Mouse (Mus musculus): ENCODE measurements around the gene Dmrtc1b. TPM values are rescaled to one million over a fixed set of nuclear protein-coding genes. Genes with fewer than 3 reads are reported as not detected.
"Not testable (repeated sequence)": the region's sequence is repeated elsewhere in the genome, so short reads cannot be mapped to it uniquely, and the experiment has no call there.

The Dmrtc1b gene
- not detected in 2 replicates for polyA plus RNA-seq (2015; fragmentation: Nextera tagmentation; extraction: Ambion mirVana)

DNA sequence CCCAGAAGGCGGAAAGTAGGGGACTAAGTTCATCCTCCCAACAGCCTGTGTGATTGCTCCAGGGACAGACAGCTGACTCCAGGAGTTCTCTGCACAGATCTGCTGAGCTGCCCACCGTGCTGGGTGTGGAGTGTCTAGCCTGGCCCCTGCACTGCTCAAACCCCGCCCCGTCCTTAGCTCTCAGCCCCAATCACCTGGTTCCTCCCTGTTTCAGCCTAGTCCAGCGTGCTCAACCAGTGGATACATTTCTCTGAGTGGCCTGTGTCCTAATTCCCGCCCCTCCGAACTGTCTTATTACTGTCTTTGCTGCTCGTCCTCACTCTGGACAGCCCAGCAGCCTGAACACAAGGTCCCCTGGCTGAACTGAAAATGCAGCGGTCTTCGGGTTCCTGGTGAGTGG lies at the start of gene Dmrtc1b, which contains the start of gene Gm9112:
Dmrtc1b (plus strand) TSS at position 331 of the 400 bp plus-strand sequence.
Gm9112 (minus strand) TSS at position 101 of the 400 bp plus-strand sequence.
- H3K27me3 ChIP-seq (replicated peaks; ENCODE audit: control insufficient read depth, insufficient read depth, low read length); H3K9ac ChIP-seq (ENCODE audit: low read depth, low read length); H3K4me2 ChIP-seq (ENCODE audit: low read depth, low read length); H3K9me3 ChIP-seq (ENCODE audit: control insufficient read depth, low read length); H3K4me1 ChIP-seq (ENCODE audit: control insufficient read depth, insufficient read depth, low read length); H3K36me3 ChIP-seq (ENCODE audit: control insufficient read depth, insufficient read depth, low read length); ATAC-seq; H3K4me3 ChIP-seq (ENCODE audit: low read length); H3K27ac ChIP-seq (ENCODE audit: low read length): not testable (repeated sequence)
- WGBS, result 70% methylated on average over 7 of the region's 10 CpGs

DNA sequence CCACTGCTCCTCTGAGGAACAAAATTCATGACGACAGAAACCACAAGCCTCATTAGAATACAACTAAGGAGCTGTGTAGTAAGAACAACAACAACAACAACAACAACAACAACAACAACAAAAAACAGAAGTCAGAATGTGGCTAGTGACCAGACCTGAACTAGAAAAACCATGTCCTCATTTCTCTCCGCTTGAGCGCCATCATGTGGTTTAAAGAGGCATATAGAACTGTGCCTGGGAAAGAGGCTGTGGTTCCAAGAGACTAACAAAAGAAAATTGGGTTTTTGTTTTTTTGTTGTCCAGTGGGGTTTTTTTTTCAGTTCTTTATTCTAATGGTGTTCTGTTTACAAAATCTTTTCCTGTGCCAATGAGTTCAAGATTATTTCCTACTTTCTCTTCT lies 47.0 kb upstream of the Dmrtc1b start:
- Histone ChIP-seq H3K9ac (ENCODE audit: low read depth, low read length) (no peak overlapping the region), H3K9me3 (ENCODE audit: control insufficient read depth, low read length) (no peaks in the 10 kb centered on the region), H3K4me3 (ENCODE audit: low read length) (no peak overlapping the region), H3K27me3 (replicated peaks; ENCODE audit: control insufficient read depth, insufficient read depth, low read length) (no peaks in the 10 kb centered on the region; the same call in 1 of the 2 replicates), H3K36me3 (ENCODE audit: control insufficient read depth, insufficient read depth, low read length) (no peaks in the 10 kb centered on the region), H3K27ac (ENCODE audit: low read length) (no peak overlapping the region), H3K4me1 (ENCODE audit: control insufficient read depth, insufficient read depth, low read length) (no peaks in the 10 kb centered on the region), H3K4me2 (ENCODE audit: low read depth, low read length) (no peak overlapping the region)
- no peak for ATAC-seq
- 16% methylated on average over 3 of the region's 3 CpGs for WGBS

DNA sequence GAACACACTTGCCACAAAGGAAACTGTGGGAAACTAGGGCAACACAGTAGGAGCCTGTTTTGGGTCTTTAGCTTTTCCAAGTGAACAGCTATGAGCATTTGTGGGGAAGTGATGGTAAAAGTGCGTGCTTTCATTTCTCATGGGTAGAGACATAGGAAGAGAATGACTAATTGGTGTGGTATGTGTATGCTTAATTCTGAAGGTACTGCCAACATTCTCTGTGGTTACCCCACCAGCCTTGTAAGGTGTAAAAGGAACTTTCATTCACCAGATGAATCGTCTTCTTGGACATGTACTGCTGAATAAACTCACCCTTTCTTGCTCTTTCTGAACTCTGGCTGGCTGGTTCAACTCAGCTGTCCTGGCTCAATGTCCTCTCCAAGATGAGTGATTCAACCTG lies 41.0 kb upstream of the Dmrtc1b start:
- H3K9me3 ChIP-seq (ENCODE audit: control insufficient read depth, low read length), result no peaks in the 10 kb centered on the region
- H3K9ac ChIP-seq (ENCODE audit: low read depth, low read length), result no peak overlapping the region
- H3K4me1 ChIP-seq (ENCODE audit: control insufficient read depth, insufficient read depth, low read length), result no peaks in the 10 kb centered on the region
- 72% methylated on average over 2 of the region's 2 CpGs for WGBS
- no peaks in the 10 kb centered on the region for H3K27me3 ChIP-seq (replicated peaks; ENCODE audit: control insufficient read depth, insufficient read depth, low read length)
- no peaks in the 10 kb centered on the region for H3K36me3 ChIP-seq (ENCODE audit: control insufficient read depth, insufficient read depth, low read length)
- no peak overlapping the region for H3K4me3 ChIP-seq (ENCODE audit: low read length)
- no peak for ATAC-seq
- H3K27ac ChIP-seq (ENCODE audit: low read length), result no peak overlapping the region
- H3K4me2 ChIP-seq (ENCODE audit: low read depth, low read length), result no peak overlapping the region

DNA sequence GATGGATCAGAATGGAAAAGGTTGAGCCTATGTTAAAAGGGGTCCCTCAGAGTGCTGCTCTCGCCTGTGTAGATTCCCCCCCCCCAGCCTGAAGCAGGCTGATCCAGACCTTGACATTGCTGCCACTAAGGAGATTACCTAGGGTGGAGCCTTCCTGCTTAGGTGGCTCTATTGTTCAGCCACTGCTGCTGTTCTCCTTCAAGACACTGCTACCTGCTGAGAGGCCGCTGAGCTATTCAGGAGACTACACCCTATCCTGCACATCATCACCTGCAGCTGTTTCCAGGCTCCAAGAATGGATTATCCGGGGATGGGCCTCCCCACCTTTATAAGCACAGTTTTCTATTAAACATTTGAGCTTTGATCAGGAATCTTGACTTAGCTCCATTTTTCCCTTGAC lies 23.0 kb upstream of the Dmrtc1b start:
- H3K27me3 ChIP-seq (replicated peaks; ENCODE audit: control insufficient read depth, insufficient read depth, low read length); H3K4me2 ChIP-seq (ENCODE audit: low read depth, low read length); H3K9me3 ChIP-seq (ENCODE audit: control insufficient read depth, low read length); H3K4me3 ChIP-seq (ENCODE audit: low read length); H3K27ac ChIP-seq (ENCODE audit: low read length); ATAC-seq; H3K4me1 ChIP-seq (ENCODE audit: control insufficient read depth, insufficient read depth, low read length); H3K36me3 ChIP-seq (ENCODE audit: control insufficient read depth, insufficient read depth, low read length); H3K9ac ChIP-seq (ENCODE audit: low read depth, low read length): not testable (repeated sequence)
- 60% methylated on average over 3 of the region's 3 CpGs for WGBS

DNA sequence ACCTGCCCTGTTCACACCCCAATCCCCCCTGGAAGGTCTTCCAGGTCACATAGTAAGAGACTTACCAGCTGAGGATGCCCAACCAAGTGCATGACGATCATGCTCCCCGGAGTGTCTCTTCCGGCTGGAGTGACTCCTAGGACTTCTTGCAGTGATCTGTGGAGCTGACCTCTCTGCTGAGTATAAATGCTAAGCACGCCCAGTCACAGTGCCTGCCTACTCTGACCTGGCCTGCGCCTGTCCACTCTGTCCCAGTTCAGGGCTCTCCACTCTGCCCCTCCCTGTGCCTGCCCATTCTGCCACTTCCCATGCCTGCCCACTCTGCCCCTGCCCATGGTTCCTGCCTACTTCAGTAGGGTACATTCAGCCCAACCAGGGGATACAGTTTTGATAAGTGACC lies 20.8 kb upstream of the Dmrtc1b start, which contains the start of gene Gm3880:
Gm3880 (minus strand) TSS at position 101 of the 400 bp plus-strand sequence.
- H3K36me3 ChIP-seq (ENCODE audit: control insufficient read depth, insufficient read depth, low read length); H3K4me3 ChIP-seq (ENCODE audit: low read length); H3K27ac ChIP-seq (ENCODE audit: low read length); H3K4me1 ChIP-seq (ENCODE audit: control insufficient read depth, insufficient read depth, low read length); H3K9me3 ChIP-seq (ENCODE audit: control insufficient read depth, low read length); ATAC-seq; H3K27me3 ChIP-seq (replicated peaks; ENCODE audit: control insufficient read depth, insufficient read depth, low read length); H3K4me2 ChIP-seq (ENCODE audit: low read depth, low read length); H3K9ac ChIP-seq (ENCODE audit: low read depth, low read length): not testable (repeated sequence)
- WGBS, result 87% methylated on average over 5 of the region's 5 CpGs

DNA sequence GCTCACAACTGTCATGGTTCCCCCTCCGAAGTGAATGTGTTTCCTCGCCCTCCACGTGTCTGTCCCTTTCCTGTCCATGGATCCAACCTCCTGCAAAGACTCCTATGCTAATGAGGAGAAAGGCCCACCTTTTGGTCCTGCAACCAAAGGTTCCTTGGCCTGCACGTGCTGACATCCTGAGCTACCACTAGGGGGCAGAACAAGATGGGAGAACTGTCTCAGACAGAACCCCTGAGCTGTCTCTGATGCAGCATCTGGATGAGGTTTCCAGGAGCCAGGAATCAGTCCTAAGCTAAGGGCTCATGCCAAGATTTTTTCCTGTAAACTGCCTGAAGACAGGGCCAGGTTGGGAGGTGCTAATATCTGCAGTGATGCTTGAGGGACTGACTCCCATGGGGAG lies 18.4 kb upstream of the Dmrtc1b start:
- not testable (repeated sequence) for H3K4me3 ChIP-seq (ENCODE audit: low read length); H3K9ac ChIP-seq (ENCODE audit: low read depth, low read length); ATAC-seq; H3K4me2 ChIP-seq (ENCODE audit: low read depth, low read length); H3K27me3 ChIP-seq (replicated peaks; ENCODE audit: control insufficient read depth, insufficient read depth, low read length); H3K36me3 ChIP-seq (ENCODE audit: control insufficient read depth, insufficient read depth, low read length); H3K9me3 ChIP-seq (ENCODE audit: control insufficient read depth, low read length); H3K27ac ChIP-seq (ENCODE audit: low read length); H3K4me1 ChIP-seq (ENCODE audit: control insufficient read depth, insufficient read depth, low read length)
- 22% methylated on average over 4 of the region's 4 CpGs for WGBS

DNA sequence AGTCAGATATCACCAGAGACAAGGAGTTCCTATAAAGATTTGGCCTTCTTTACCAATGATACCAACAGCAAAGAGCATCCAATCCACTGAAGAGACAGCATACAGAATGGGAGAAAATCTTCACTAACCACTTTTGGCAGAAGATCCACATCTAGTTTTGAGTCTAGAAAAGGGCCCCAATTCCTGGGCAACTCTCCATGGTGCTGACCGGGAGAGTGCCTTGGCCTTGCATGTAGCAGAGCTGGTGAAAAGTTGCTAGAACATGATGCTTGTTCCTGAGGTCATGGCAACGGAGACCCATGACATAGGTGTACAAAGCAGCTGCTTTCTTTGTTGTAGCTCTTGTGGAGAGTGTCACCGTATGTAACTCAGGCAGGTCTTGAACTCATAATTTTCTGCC lies 7.0 kb upstream of the Dmrtc1b start:
- not testable (repeated sequence) for H3K9me3 ChIP-seq (ENCODE audit: control insufficient read depth, low read length); H3K27ac ChIP-seq (ENCODE audit: low read length); H3K27me3 ChIP-seq (replicated peaks; ENCODE audit: control insufficient read depth, insufficient read depth, low read length); H3K4me2 ChIP-seq (ENCODE audit: low read depth, low read length); H3K4me1 ChIP-seq (ENCODE audit: control insufficient read depth, insufficient read depth, low read length); H3K36me3 ChIP-seq (ENCODE audit: control insufficient read depth, insufficient read depth, low read length); ATAC-seq; H3K9ac ChIP-seq (ENCODE audit: low read depth, low read length); H3K4me3 ChIP-seq (ENCODE audit: low read length)
- WGBS, result 59% methylated on average over 3 of the region's 3 CpGs

DNA sequence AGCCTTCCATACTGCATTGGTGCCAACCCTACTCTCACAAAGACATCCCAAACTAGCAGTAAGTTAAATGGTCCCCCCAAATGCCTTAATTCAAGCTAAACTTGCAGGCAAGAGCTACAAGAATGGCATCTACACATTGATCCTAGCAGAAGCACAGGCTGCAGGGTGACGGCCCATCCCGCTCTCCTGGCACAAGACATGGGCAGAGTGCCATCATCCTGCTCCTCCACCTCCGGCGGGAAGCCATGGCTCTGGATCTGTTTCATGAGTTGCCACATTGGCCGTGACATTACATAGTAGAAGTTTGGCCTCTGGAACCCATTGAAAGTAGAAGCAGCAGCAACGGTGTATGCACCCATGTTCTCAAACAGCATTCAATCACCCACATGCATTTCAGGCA lies 16.6 kb downstream of the Dmrtc1b start:
- not testable (repeated sequence) for H3K9me3 ChIP-seq (ENCODE audit: control insufficient read depth, low read length)

More for the DNA sequence above, 16.6 kb downstream of the Dmrtc1b start:
- H3K27me3 ChIP-seq (replicated peaks; ENCODE audit: control insufficient read depth, insufficient read depth, low read length); H3K9ac ChIP-seq (ENCODE audit: low read depth, low read length); H3K4me1 ChIP-seq (ENCODE audit: control insufficient read depth, insufficient read depth, low read length); ATAC-seq; H3K4me2 ChIP-seq (ENCODE audit: low read depth, low read length); H3K36me3 ChIP-seq (ENCODE audit: control insufficient read depth, insufficient read depth, low read length); H3K4me3 ChIP-seq (ENCODE audit: low read length); H3K27ac ChIP-seq (ENCODE audit: low read length): not testable (repeated sequence)
- WGBS, result 96% methylated on average over 6 of the region's 6 CpGs

All from intestine, embryonic 16.5 days (tissue).